Mouse (Mus musculus) urinary bladder, adult 2 months (tissue): ENCODE data around the gene Mtrr. TPM values are rescaled to one million over a fixed set of nuclear protein-coding genes. Genes with fewer than 3 reads are reported as not detected.

ENCODE experiments used
- DNase-seq: peaks from one replicate; pipeline ENCODE4 v3.0.0; 2022; ENCODE audit warnings: low spot score
- polyA plus RNA-seq: library from polyadenylated mRNA; depleted of rRNA; stranded (reverse); fragments of >200 nt; gene quantifications from 2 replicates; pipeline ENCODE4 v1.2.3, GENCODE M21; 2012; rRNA removed

Gene Mtrr
- 11.9 and 13.5 TPM in 2 replicates for polyA plus RNA-seq

DNA sequence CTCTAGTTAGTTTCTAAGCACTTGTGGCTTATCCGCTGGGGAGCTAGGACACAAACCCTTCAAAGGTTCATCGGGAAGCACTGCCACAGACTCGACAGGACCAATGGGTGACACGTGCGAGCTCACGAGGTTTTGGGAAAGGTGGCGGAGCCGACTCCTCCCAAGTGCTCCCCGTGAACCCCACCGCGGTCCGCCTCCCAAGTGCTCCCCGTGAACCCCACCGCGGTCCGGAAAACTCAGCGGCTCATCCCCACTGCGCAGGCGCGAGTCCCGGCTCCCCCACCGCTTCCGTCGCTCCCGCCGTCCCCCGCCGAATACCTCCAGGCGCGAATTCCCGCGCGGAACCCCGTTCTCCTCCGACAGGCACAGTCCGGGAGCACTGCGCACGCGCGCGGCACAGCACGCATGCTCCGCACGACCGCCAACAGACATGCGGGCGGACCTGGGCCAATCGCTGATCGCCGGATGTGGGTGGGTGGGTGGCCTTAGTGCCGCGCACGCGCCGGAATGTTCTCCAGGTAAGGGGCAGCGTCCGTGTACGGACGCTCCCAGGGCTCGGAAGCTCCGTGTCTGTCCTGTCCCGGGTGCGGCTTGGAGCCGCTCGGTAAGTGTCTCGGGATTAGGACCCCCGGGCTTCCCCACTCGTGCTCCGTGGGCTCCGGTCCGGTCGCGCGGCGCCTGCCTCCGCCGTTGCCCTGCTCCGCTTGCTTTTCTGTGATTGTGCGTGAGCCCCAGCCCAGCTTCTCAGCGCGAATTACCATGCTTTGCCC, at the start of gene Mtrr, which contains the start of gene Fastkd3:
TSS of gene Mtrr (minus strand) at position 403 of the 770 bp plus-strand sequence.
TSS of gene Fastkd3 (plus strand) at position 488 of the 770 bp plus-strand sequence.
- DNase-seq = peak; percentile 99

DNA sequence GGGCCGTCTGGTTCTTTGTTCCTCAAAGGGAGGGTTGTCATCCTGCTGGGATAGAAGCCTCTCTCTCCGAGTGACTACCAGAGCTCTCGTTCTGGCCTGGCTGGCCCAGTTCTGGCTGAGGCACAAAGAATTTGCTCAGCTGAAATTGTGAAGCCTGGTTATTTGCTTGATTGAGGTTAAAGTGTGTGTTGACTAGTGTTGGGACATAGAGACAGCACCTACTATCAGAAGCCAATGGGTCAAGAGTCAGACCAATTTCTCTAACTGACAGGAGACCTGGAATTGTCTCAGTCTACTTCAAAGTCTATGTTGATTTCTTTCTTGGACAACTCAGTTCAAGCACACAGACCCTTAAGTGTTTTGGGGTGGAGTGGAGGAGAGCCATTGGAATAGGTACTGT, 45.1 kb upstream of the Mtrr start:
- no peak for DNase-seq

DNA sequence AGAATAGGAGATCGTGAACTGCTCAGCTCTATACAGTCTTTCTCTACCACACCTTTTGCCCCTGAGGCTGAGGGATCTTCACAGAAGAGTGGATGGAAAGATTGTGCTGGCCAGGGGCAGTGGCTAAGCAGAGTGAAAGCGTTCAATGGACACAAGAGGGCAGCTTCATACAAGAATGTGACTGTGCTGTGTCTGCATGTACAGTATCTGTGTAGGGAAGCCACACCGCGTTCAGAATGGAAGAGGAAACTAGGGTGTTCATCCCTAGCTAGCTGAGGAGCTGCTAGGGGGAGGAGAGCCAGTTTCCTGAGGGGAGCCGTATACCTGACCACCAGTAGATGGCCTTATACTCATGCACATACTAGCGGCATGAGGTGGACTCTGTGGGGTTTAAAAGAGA, 40.8 kb upstream of the Mtrr start:
- no peak for DNase-seq

GRCm38 (mm10) chr13:68607652-68608405, 25.9 kb upstream of the Mtrr start:
- DNase-seq = no peak

- no peak for DNase-seq
Measured at GRCm38 (mm10) chr13:68605689-68606126, 23.8 kb upstream of the Mtrr start.

GRCm38 (mm10) chr13:68603085-68603484, 21.1 kb upstream of the Mtrr start:
- no peak for DNase-seq

DNA sequence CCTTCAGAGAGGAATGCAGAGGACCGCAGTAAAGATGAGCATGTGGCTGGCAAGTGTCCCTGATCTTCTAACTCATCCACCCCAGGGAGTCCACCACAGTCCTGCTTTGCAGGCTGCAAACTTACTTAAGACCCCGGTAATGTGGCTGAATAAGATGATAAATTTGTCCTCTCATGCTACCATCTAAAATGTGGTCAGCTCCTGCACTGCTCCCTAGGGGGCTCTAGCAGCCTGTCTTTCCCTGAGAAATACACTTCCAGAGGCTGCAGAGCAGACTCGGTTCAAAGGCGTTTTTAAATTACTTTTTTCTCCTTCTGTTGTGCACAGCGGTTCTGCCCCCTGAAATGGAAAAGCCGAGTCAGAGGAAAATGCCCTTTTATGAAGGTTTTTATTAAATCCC, 19.2 kb upstream of the Mtrr start:
- DNase-seq = no peak

DNA sequence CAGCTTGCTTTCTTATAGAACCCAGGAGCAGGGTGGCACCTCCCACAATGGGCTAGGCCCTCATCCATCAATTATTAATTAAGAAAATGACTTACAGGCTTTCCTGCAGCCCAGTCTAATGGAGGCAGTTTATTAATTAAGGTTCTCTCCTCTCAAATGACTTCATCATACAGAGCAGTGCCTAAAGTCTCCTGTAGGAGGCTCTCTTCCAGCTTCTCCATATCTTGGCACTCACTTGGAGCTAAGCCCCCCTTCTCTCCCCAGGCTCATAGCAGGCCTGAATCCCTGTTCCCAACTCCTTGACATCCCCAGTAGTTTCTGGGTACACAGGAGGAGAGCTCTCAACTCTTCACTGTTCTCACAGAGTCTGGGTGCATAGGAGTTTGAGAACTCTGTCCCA, 17.0 kb upstream of the Mtrr start:
- DNase-seq = no peak

- no peak for DNase-seq
Measured at GRCm38 (mm10) chr13:68597667-68598066, 15.7 kb upstream of the Mtrr start.

DNA sequence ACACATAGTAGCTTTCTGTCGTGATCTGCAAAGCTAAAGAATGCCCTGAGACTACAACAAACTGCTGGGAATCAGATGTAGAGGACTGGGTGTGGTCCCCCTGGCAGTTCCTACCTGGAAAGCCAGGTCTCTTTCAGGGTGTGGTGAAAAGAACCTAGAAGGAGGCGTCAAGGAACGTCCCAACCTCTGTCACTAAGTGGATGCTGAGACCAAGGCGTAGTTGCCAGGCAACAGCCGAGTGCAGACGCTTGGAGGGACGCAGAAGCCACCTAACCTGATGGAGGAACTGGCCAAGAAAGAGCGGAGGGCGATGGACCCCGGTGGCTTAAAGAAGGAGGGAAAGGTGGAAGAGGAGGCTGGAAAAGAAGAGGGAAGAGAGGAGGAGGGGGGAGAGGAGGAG, 15.2 kb upstream of the Mtrr start, which contains the start of gene 1700001L19Rik:
TSS of gene 1700001L19Rik (plus strand) at position 223 of the 400 bp plus-strand sequence.
- DNase-seq = no peak

GRCm38 (mm10) chr13:68593797-68594196, 11.8 kb upstream of the Mtrr start:
- DNase-seq = no peak

DNA sequence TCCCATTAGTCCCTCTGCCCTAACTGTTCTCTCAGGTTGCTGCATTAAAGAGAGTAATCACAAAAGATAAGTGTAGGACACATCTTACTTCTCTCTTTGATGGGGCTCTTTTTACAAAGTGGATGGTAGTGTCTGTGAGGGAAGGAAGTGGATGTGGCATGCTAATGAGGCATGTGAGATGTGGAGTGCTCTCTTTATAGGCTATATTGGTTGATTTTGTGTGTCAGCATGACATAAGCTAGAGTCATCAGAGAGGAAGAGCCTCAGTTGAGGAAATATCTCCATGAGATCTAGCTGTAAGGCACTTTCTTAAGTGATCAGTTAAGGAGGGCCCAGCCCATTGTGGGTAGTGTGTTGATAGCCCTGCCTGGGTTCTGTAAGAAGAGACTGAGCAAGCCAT, 6.4 kb upstream of the Mtrr start:
- DNase-seq = no peak

DNA sequence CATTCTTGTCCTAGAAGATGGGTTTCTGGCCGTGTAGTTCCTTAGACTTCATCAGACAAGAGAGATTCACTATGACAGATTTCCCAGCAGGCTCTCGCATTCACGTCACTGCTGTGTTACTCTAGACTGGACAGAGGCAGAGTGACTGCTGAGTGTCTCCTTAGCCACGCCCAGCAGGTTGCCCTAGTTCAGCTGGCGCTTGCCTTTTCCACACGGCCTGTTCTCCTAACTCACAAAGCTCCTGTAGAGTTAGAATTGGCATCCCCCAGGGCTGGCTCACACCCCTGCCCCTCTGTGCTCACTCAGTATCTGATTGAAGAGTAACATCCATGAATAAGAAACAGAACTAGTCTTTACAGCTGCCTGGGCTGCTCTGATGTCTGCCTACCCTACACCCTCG, 3.5 kb upstream of the Mtrr start:
- no peak for DNase-seq

- no peak for DNase-seq
Measured at GRCm38 (mm10) chr13:68583961-68584360, 2.0 kb upstream of the Mtrr start.

DNA sequence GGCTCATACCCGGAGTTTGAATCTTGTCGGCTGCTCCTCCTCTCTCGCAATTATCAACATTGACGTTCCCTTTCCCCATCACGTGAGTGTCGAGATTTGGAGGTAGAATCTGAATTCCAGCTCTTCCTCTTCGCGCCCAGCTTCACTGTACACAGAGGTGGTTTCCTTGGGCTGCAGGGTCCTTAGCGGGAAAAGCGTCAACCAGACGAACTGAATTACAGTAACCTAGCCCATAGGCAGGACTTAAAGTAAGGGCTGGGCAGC, 500 bp upstream of the Mtrr start:
- DNase-seq = no peak

GRCm38 (mm10) chr13:68581086-68581740, 736 bp downstream of the Mtrr start:
- no peak for DNase-seq

DNA sequence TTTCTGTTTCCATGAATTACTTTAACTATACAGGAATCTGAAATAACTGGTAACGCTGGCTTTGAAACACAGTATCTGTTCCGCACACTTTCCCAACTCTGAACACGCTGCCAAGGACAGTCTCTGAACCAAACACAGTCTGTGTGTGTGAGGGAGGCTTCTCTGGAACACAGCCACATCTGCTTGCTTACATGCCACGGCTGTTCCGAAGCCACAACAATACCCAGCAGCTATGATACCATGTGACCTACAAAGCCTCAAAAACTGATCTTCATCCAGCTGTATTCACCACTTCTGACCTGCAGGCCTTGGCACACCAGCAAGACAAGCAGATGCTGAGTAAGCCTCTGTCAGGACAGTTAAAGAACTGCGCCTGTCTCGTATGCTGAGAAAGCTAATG, 4.0 kb downstream of the Mtrr start:
- DNase-seq = no peak

- DNase-seq = no peak
Measured at GRCm38 (mm10) chr13:68574398-68574797, 7.6 kb downstream of the Mtrr start.

DNA sequence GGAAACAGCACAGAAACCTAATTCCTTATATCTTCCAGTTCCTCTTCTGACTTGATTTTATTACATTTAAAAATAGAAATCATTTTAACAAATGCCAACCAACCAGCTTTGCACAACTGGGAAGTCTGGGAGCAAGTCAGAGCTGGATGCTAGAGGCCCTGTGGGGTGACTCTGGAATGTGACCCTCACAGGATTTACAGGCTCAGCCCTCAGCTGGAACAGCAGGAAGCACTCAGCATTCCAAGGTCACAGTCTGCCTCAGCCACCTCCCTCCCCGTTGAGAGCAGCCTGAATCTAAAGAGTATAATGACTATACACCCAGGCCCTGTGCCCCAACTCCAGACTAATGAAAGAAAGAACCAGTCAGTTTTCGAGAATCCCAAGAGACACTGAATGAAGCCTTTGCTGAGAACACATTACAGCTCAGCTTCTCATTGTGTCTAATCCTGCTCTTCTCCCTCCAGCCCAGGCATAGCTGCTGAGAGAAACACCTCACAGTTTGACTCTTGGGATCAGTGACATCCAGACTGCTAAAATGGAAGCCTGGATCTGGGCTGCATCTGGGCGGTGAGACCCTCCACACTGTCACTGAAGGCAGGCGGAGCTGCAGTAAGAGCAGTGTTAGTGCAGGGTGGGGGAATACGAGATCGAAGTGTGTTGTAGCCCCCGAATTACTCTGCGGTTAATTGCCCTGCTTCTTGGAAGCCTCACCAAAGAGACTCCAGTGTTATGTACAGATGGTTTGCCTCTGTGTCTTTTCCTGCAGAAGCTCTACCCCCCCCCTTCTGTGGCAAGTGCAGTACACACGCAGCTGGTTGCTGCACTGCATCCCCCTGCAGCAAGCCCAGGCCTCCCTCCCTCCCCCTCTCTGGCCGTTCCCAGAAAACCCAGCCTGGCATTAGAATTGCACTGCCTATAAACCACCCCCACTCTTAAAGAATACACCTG, 8.7 kb downstream of the Mtrr start:
- no peak for DNase-seq

- no peak for DNase-seq
Measured at GRCm38 (mm10) chr13:68572247-68572646, 9.7 kb downstream of the Mtrr start.

GRCm38 (mm10) chr13:68569589-68570336, 12.2 kb downstream of the Mtrr start:
- DNase-seq = no peak
